Mouse (Mus musculus): ENCODE measurements around the gene Ngf.

DNA sequence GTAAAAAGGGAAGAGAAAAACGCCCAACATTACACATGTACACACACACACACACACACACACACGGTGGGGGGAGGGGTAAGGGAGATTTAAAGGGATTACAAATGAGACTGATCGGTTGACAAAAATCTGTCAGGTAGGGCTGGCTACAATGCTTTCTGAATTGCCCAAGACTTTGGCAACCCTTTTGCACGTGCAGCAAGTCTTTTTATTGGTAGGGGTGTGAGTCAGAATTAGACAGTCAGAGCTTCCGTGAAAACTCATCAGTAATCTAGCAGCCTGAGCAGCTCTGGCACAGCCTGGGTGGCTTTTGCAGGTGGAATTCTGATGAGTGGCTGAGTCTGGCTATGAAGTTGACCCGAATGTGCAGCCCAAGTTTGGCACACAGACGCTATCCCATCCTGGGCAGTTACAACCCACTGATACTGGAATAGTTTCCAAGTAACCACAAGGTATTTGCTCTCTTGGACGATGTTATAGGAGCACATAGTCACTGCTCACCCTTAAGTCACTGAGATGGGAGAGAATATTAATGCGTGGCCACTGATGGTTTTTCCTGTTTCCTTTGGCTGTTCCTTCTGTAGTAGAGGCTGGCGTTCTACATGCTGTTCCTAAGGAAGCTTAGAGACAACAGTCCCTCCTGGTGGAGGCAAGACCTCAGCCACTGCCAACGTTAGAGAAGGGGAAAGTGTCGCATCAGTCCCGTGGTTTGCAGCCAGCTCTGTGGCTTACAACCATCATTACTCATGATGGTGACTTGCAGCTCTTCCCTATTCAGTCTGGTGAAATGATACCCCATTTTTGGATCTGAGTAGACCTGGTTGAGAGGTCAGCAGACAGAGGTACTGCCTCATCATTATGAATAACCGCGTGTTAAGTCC is 4.8 kb downstream of the Ngf start:
- no peak for TF ChIP-seq CTCF (IDR thresholded peaks at IDR 0.05 in 2 of 3, conservative IDR thresholded peaks at IDR 0.05 in 1 of 3; ENCODE audit: control insufficient read depth in 1 of 3, insufficient read depth in 1 of 3, low read depth in 2 of 3, low read length in 3 of 3, poor library complexity in 1 of 3, severe bottlenecking in 1 of 3)
- TF ChIP-seq GATA1 (IDR thresholded peaks at IDR 0.05; ENCODE audit: low read depth, low read length), result no peak
- no peak for TF ChIP-seq MAX (IDR thresholded peaks at IDR 0.05; ENCODE audit: low read length)
- no peak for TF ChIP-seq HCFC1 (IDR thresholded peaks at IDR 0.05; ENCODE audit: low read depth, low read length)
- no peak for TF ChIP-seq UBTF (IDR thresholded peaks at IDR 0.05; ENCODE audit: borderline replicate concordance, insufficient read depth, low read depth, low read length)
- TF ChIP-seq NRF1 (IDR thresholded peaks at IDR 0.05; ENCODE audit: insufficient read depth, low read depth, low read length, poor library complexity, severe bottlenecking), result no peak
- no peak for TF ChIP-seq BHLHE40 (IDR thresholded peaks at IDR 0.05; ENCODE audit: borderline replicate concordance, low read depth, low read length)
- no peak for TF ChIP-seq RCOR1 (IDR thresholded peaks at IDR 0.05; ENCODE audit: low read depth, low read length)
- TF ChIP-seq EP300 (IDR thresholded peaks at IDR 0.05; ENCODE audit: low read depth in 1 of 2, low read length in 2 of 2), result no peak
- TF ChIP-seq MAFK (IDR thresholded peaks at IDR 0.05; ENCODE audit: borderline replicate concordance, low read depth, low read length), result no peak
- TF ChIP-seq POLR2A (IDR thresholded peaks at IDR 0.05; ENCODE audit: control insufficient read depth in 1 of 2, insufficient read depth in 1 of 2, low read depth in 1 of 2, low read length in 2 of 2, poor library complexity in 1 of 2), result no peak
- no peak for TF ChIP-seq SMC3 (IDR thresholded peaks at IDR 0.05; ENCODE audit: low read depth, low read length)
- TF ChIP-seq MYC (IDR thresholded peaks at IDR 0.05; ENCODE audit: low read depth, low read length), result no peak
